Mouse (Mus musculus) lung, postnatal 0 days (tissue): ENCODE measurements at regions not wholly inside any gene's neighbourhood (a gene's known extent, or its start where the extent isn't known, plus 50 kb on each side); places are given as distances from the start of the nearest gene placed in this dataset.

Source experiments
- ATAC-seq: fragments of 200-750 bp; cut with Nextera tagmentation; 2 replicates; pipeline ENCODE4 v1.8.0; 2017; ENCODE audit warnings: moderate library complexity
- DNase-seq: peaks from one replicate; pipeline ENCODE4 v3.0.0-alpha.2; 2016; ENCODE audit warnings: low spot score
- H3K27ac ChIP-seq: fragments of 300-500 bp; sonication (generic); 2 replicates; pipeline ENCODE4 v1.5.1; 2014; ENCODE audit warnings: antibody characterized with exemption, mild to moderate bottlenecking, low read length, mixed read lengths
- H3K27me3 ChIP-seq: fragments of 300-500 bp; sonication (generic); replicated peaks from 2 replicates; pipeline ENCODE4 v1.6.1; 2014; ENCODE audit warnings: low read length, mixed read lengths; ENCODE audit not compliant: insufficient read depth
- H3K36me3 ChIP-seq: fragments of 300-500 bp; sonication (generic); 2 replicates; pipeline ENCODE4 v1.6.1; 2014; ENCODE audit warnings: low read length, mixed read lengths; ENCODE audit not compliant: insufficient read depth
- H3K4me1 ChIP-seq: fragments of 300-500 bp; sonication (generic); 2 replicates; pipeline ENCODE4 v1.6.1; 2014; ENCODE audit warnings: antibody characterized with exemption, low read depth, low read length, mixed read lengths; ENCODE audit not compliant: insufficient read depth
- H3K4me2 ChIP-seq: fragments of 300-500 bp; sonication (generic); replicated peaks from 2 replicates; pipeline ENCODE4 v1.6.1; 2014; ENCODE audit warnings: low read depth, mild to moderate bottlenecking, low read length, moderate library complexity, mixed read lengths
- H3K4me3 ChIP-seq: fragments of 300-500 bp; sonication (generic); 2 replicates; pipeline ENCODE4 v1.5.1; 2014; ENCODE audit warnings: low read depth, low read length
- H3K9ac ChIP-seq: fragments of 300-500 bp; sonication (generic); replicated peaks from 2 replicates; pipeline ENCODE4 v1.6.1; 2014; ENCODE audit warnings: low read depth, mild to moderate bottlenecking
- H3K9me3 ChIP-seq: fragments of 300-500 bp; sonication (generic); 2 replicates; pipeline ENCODE4 v1.6.1; 2016; ENCODE audit warnings: low read length, mixed read lengths
- CTCF ChIP-seq: IDR thresholded peaks from 2 replicates; pipeline ENCODE4 v1.5.1; 2016; ENCODE audit warnings: antibody characterized with exemption, mild to moderate bottlenecking
- EP300 ChIP-seq: IDR thresholded peaks from 2 replicates; pipeline ENCODE4 v1.6.1; 2016; ENCODE audit warnings: antibody characterized with exemption, mild to moderate bottlenecking, control low read depth
- WGBS: fragments of 180-500 bp; shearing (Covaris S2); extraction: QIAGEN DNeasy Blood & Tissue Kit; methylation state at CpG from one replicate; pipeline ENCODE4 v1.1.7; 2014; 5-methylcytosine and 5-hydroxymethylcytosine counted together

- H3K4me2 ChIP-seq, result no peak overlapping the region
- no peaks in the 10 kb centered on the region for H3K36me3 ChIP-seq
- no peak overlapping the region for H3K27ac ChIP-seq
- H3K4me1 ChIP-seq, result no peaks in the 10 kb centered on the region
- H3K4me3 ChIP-seq, result no peak overlapping the region
- H3K9me3 ChIP-seq, result no peaks in the 10 kb centered on the region
- ATAC-seq (no peak), DNase-seq (no peak)
- no peaks in the 10 kb centered on the region for H3K27me3 ChIP-seq
- TF ChIP-seq EP300, result no peak
- no peak for TF ChIP-seq CTCF
- H3K9ac ChIP-seq, result no peak overlapping the region
Observed at GRCm38 (mm10) chr13:80409790-80410433, 473.3 kb upstream of the Arrdc3 start.

GRCm38 (mm10) chr13:80418480-80419183, 464.6 kb upstream of the Arrdc3 start:
- Histone ChIP-seq H3K27me3 (no peaks in the 10 kb centered on the region), H3K9ac (no peak overlapping the region), H3K27ac (no peak overlapping the region), H3K9me3 (no peaks in the 10 kb centered on the region), H3K4me2 (no peak overlapping the region), H3K36me3 (no peaks in the 10 kb centered on the region), H3K4me1 (no peaks in the 10 kb centered on the region), H3K4me3 (no peak overlapping the region)
- DNase-seq (no peak), ATAC-seq (no peak)
- no peak for TF ChIP-seq CTCF
- TF ChIP-seq EP300, result no peak
- 54% methylated on average over 3 of the region's 3 CpGs for WGBS

GRCm38 (mm10) chr13:80420341-80420740, 462.8 kb upstream of the Arrdc3 start:
- H3K9ac ChIP-seq, result no peak overlapping the region
- H3K4me2 ChIP-seq, result no peak overlapping the region
- no peaks in the 10 kb centered on the region for H3K9me3 ChIP-seq
- 86% methylated on average over 2 of the region's 2 CpGs for WGBS
- ATAC-seq, result no peak
- H3K27ac ChIP-seq, result no peak overlapping the region
- H3K36me3 ChIP-seq, result no peaks in the 10 kb centered on the region
- H3K4me1 ChIP-seq, result no peaks in the 10 kb centered on the region
- no peak for TF ChIP-seq CTCF
- TF ChIP-seq EP300, result no peak
- no peak overlapping the region for H3K4me3 ChIP-seq
- no peak for DNase-seq
- H3K27me3 ChIP-seq, result no peaks in the 10 kb centered on the region
